Mouse (Mus musculus) neutrophil, adult 5-6 weeks (primary cell): ENCODE results near the gene Wsb2. TPM values are rescaled to one million over a fixed set of nuclear protein-coding genes. Genes with fewer than 3 reads are reported as not detected.

Experiments
- ATAC-seq: fragments of 151-379, 151-347 bp; 2 replicates; pipeline ENCODE4 v1.8.0; 2017; ENCODE audit warnings: mild to moderate bottlenecking, moderate TSS enrichment; ENCODE audit not compliant: insufficient number of reproducible peaks, poor library complexity, low FRiP score, severe bottlenecking; ENCODE audit errors: extremely low read depth
- total RNA-seq: library from RNA; stranded (forward); fragments of 200-1000 nt; gene quantifications from 2 replicates; pipeline ENCODE4 v1.2.3, GENCODE M21; 2017

Gene Wsb2
- total RNA-seq, 1 experiment from 2014 or later, result 24.2 TPM

- no peak for ATAC-seq
Measured at GRCm38 (mm10) chr5:117415011-117415912, 58.2 kb downstream of the Wsb2 start.

GRCm38 (mm10) chr5:117417442-117417841, 60.3 kb downstream of the Wsb2 start:
- no peak for ATAC-seq

Other genes with a start within 250 kb of the Wsb2 start
- 130 and 137 TPM in 2 replicates for gene Suds3, start 241.2 kb upstream of the Wsb2 start, total RNA-seq
- gene Taok3, start 237.2 kb upstream of the Wsb2 start, total RNA-seq, result 68.0 and 76.9 TPM in 2 replicates
- gene Pebp1, start 69.7 kb upstream of the Wsb2 start, total RNA-seq, result 21.9 and 25.0 TPM in 2 replicates
- gene Vsig10, start 38.2 kb upstream of the Wsb2 start, total RNA-seq, result 3.6 and 7.0 TPM in 2 replicates
- 10.7 and 15.2 TPM in 2 replicates for gene Rfc5, start 31.7 kb downstream of the Wsb2 start, total RNA-seq
- 0.12 and 0.23 TPM in 2 replicates for gene Ksr2, start 56.7 kb downstream of the Wsb2 start, total RNA-seq